Mouse (Mus musculus): Measurements from ENCODE around the gene Yy1. TPM values are rescaled to one million over a fixed set of nuclear protein-coding genes. Genes with fewer than 3 reads are reported as not detected.
"Not testable (repeated sequence)": the region's sequence is repeated elsewhere in the genome, so short reads cannot be mapped to it uniquely, and the experiment has no call there.

Gene Yy1
- polyA plus RNA-seq, 1 experiment from 2014 or later = 19.0 TPM

DNA sequence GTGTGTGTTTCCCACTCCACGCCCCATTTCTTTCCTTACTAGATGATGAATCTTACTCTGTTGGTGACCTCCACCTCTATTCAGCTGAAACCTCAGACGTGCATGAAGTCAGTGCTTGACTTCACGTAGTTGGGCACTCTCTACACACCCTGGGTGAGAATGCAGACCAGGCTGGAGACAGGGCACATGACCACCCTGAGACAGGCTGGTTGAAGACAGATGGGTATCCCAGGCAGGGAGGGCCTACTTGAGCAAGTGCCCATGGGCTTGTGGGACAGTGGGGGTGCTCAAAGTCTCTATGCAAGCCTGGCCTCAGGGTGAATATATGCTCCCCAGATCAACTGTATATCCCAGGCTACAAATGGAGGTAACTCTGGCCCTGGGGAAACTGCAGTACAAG, 41.6 kb downstream of the Yy1 start:
- WGBS = 89% methylated on average over 3 of the region's 3 CpGs

DNA sequence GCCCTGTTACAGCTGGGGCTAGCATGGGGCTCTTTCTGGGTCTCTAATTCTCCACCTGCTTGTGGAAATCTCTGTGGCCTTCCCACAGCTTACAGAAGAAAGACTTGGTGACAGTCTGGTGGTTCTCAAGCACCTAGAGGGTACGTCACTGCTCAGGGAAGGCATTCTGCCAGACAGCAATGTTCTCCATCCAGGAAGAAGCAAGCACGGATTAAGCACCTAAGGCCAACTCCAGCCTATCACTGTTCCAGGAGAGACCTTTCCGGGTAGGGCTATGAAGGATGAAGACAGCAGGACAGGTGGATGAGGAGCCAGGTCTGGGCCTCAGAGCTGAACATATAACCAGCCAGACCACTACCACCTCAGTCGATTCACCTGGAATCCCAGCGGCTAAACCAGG, 42.0 kb downstream of the Yy1 start:
- H3K27ac ChIP-seq = peak overlapping the region; percentile 88; the same call in 1 of the 2 replicates
- H3K36me3 ChIP-seq = peaks cover 47% of the 10 kb centered on the region
- no peaks in the 10 kb centered on the region for H3K9me3 ChIP-seq (replicated peaks)
- 0 out of 2 replicates have a peak, but pooled peaks cover 9% of the 10 kb centered on the region for H3K27me3 ChIP-seq (ENCODE audit: low read depth, poor library complexity, severe bottlenecking)
- peak overlapping the region; percentile 79 for H3K4me3 ChIP-seq
- DNase-seq (ENCODE audit: low spot score) = no peak
- 43% methylated on average over 5 of the region's 5 CpGs for WGBS
- peaks cover 49% of the 10 kb centered on the region for H3K4me1 ChIP-seq

More for the DNA sequence above, 41.6 kb downstream of the Yy1 start:
- no peak for DNase-seq (ENCODE audit: low spot score)
- peaks cover 44% of the 10 kb centered on the region for H3K36me3 ChIP-seq
- H3K4me1 ChIP-seq = peaks cover 49% of the 10 kb centered on the region
- H3K27ac ChIP-seq = no peak overlapping the region
- H3K4me3 ChIP-seq = peak overlapping the region; percentile 79
- 0 out of 2 replicates have a peak, but pooled peaks cover 9% of the 10 kb centered on the region for H3K27me3 ChIP-seq (ENCODE audit: low read depth, poor library complexity, severe bottlenecking)
- no peaks in the 10 kb centered on the region for H3K9me3 ChIP-seq (replicated peaks)

DNA sequence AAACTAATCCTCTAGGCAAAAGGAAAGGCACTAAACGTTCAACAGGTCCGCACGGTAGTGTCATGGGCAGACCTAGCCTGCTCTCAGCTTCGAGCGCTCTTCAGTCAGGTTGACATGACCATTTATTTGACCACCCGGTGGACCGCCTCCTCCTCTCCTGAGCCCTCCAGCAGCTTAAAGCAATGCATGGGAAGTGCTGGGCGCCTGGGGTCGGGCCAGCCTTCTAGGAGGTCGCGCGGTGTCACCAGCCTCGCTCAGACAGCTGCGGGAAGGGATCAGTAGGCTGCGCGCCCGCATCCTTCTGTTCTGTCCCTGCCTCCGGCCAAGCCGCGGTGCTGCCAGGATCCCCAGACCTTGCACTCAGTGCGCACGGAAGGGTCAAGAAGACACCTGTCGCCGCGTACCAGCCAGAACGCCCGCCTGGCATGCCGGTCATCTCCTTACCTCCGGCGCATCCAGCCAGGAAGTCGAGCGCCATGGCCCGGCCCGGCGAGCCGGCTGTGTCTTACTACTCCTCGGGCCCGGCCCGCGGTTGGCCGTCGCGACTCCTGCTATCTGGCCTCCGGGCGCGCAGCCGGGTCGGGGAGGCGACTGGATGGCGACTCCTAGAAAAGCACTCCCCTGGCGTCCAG, 42.6 kb downstream of the Yy1 start:
- peaks cover 49% of the 10 kb centered on the region for H3K4me1 ChIP-seq
- H3K4me3 ChIP-seq = peak overlapping the region; percentile 79
- H3K9me3 ChIP-seq (replicated peaks) = no peaks in the 10 kb centered on the region
- DNase-seq (ENCODE audit: low spot score) = no peak
- H3K27ac ChIP-seq = peak overlapping the region; percentile 88
- under 1% methylated on average over 51 of the region's 51 CpGs for WGBS
- H3K36me3 ChIP-seq = peaks cover 50% of the 10 kb centered on the region
- 0 out of 2 replicates have a peak, but pooled peaks cover 9% of the 10 kb centered on the region for H3K27me3 ChIP-seq (ENCODE audit: low read depth, poor library complexity, severe bottlenecking)

- Histone ChIP-seq H3K27me3 (ENCODE audit: low read depth, poor library complexity, severe bottlenecking) (0 out of 2 replicates have a peak, but pooled peaks cover 9% of the 10 kb centered on the region), H3K9me3 (replicated peaks) (no peaks in the 10 kb centered on the region), H3K36me3 (peaks cover 49% of the 10 kb centered on the region), H3K27ac (peak within 1 kb of the TSS; percentile 88), H3K4me3 (peak within 1 kb of the TSS; percentile 79), H3K4me1 (peaks cover 49% of the 10 kb centered on the region)
- under 1% methylated on average over 53 of the region's 53 CpGs for WGBS
- DNase-seq (ENCODE audit: low spot score) = peak; percentile 96
Measured at GRCm38 (mm10) chr12:108835840-108836409, 43.2 kb downstream of the Yy1 start, which contains the start of the genes Slc25a29 and Slc25a47. TSS of gene Slc25a29 (minus strand) at chr12:108835883. TSS of gene Slc25a47 (plus strand) at chr12:108836046.

GRCm38 (mm10) chr12:108836722-108837121, 43.9 kb downstream of the Yy1 start:
- Histone ChIP-seq H3K4me3 (peak overlapping the region; percentile 79), H3K27me3 (ENCODE audit: low read depth, poor library complexity, severe bottlenecking) (0 out of 2 replicates have a peak, but pooled peaks cover 9% of the 10 kb centered on the region), H3K36me3 (peaks cover 56% of the 10 kb centered on the region), H3K4me1 (peaks cover 47% of the 10 kb centered on the region), H3K27ac (peak overlapping the region; percentile 88), H3K9me3 (replicated peaks) (no peaks in the 10 kb centered on the region)
- 68% methylated on average over 7 of the region's 7 CpGs for WGBS
- DNase-seq (ENCODE audit: low spot score) = peak; percentile 42

DNA sequence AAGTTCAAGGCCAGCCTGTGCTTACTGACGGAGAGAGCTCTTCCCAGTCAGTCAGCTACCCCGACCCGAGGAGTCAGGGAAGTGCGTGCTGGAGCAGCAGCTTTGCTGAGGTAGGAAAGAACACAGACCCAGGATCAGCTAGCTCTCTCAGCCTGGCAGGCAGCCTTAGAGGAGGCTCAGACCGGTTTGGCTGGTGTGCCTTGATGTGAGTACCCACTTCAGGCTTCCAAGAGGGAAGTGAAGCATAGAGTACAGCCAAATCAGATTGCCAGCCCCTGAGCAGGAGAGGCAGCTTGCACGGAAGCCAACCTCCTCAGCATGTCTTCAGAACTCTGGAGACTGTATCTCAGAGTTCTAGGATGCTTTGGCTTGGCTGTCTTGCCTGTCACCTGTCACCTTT, 48.4 kb downstream of the Yy1 start:
- Histone ChIP-seq H3K27ac (no peak overlapping the region), H3K27me3 (ENCODE audit: low read depth, poor library complexity, severe bottlenecking) (no peaks in the 10 kb centered on the region), H3K36me3 (peaks cover 82% of the 10 kb centered on the region), H3K9me3 (replicated peaks) (no peaks in the 10 kb centered on the region), H3K4me3 (no peak overlapping the region), H3K4me1 (peaks cover 22% of the 10 kb centered on the region)
- WGBS = 86% methylated on average over 6 of the region's 6 CpGs
- no peak for DNase-seq (ENCODE audit: low spot score)

DNA sequence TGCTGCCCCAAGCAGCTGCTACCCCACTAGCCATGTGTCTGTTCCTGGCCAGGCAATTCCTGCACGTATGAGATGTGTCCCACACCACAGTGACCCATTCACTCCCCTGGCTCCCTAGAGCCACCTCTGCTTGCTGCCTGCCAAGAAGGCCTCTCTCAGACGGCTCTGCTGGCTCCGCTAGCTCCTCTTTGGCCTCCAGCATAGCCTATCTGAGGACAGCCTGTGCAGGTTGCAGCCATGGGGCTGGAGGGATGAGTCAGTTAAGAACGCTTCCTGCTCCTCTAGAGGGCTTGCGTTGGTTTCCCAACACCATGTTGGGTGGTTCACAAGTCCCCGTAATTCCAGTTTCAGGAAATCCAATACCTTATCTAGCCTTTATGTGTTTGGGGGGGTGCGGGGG, 49.9 kb downstream of the Yy1 start:
- Histone ChIP-seq H3K36me3 (peaks cover 88% of the 10 kb centered on the region), H3K27ac (no peak overlapping the region), H3K9me3 (replicated peaks) (no peaks in the 10 kb centered on the region), H3K4me1 (peaks cover 8% of the 10 kb centered on the region), H3K4me3 (no peak overlapping the region), H3K27me3 (ENCODE audit: low read depth, poor library complexity, severe bottlenecking) (no peaks in the 10 kb centered on the region)
- 93% methylated on average over 7 of the region's 7 CpGs for WGBS
- no peak for DNase-seq (ENCODE audit: low spot score)

DNA sequence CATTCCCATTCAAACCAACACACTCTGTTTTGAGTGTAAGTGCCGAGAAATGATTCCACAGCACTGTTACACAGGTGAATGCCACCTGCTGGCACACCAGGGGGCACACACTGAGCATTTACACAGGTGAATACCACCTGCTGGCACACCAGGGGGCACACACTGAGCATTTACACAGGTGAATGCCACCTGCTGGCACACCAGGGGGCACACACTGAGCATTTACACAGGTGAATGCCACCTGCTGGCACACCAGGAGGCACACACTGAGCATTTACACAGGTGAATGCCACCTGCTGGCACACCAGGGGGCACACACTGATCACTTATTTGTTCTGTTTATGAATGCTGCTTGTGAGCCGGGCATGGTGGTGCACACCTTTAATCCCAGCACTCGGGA, 55.3 kb downstream of the Yy1 start:
- not testable (repeated sequence) for H3K4me3 ChIP-seq; H3K27me3 ChIP-seq (ENCODE audit: low read depth, poor library complexity, severe bottlenecking); DNase-seq (ENCODE audit: low spot score); H3K9me3 ChIP-seq (replicated peaks); H3K27ac ChIP-seq; H3K4me1 ChIP-seq
- H3K36me3 ChIP-seq = peaks cover 53% of the 10 kb centered on the region
- WGBS = 94% methylated on average over 3 of the region's 3 CpGs

GRCm38 (mm10) chr12:108849488-108850022, 56.8 kb downstream of the Yy1 start:
- Histone ChIP-seq H3K4me1 (0 out of 2 replicates have a peak, but pooled peaks cover 7% of the 10 kb centered on the region), H3K9me3 (replicated peaks) (no peaks in the 10 kb centered on the region), H3K36me3 (peaks cover 39% of the 10 kb centered on the region), H3K27ac (no peak overlapping the region), H3K27me3 (ENCODE audit: low read depth, poor library complexity, severe bottlenecking) (no peaks in the 10 kb centered on the region), H3K4me3 (no peak overlapping the region)
- no peak for DNase-seq (ENCODE audit: low spot score)
- WGBS = 90% methylated on average over 4 of the region's 4 CpGs

DNA sequence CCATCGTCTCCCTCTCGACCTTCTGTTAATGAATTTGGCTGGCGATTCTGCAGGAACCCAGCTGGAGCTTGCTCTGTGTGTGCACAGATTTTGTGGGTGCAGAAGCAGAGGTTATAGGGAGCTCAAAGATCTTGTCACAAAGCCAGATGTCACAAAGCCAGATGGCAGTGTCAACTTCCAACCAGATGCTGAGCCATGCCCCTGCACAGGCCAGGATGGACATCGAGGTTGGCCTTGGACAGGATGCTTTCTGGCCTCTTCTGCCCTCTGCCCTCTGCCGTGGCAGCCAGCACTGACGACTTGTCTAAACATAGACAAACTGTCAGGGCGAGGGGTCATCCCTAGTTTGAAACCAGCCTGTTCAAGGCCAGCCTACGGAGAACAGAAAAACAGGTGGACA, 57.4 kb downstream of the Yy1 start:
- 61% methylated on average over 8 of the region's 8 CpGs for WGBS
- H3K27ac ChIP-seq = no peak overlapping the region
- H3K9me3 ChIP-seq (replicated peaks) = no peaks in the 10 kb centered on the region
- DNase-seq (ENCODE audit: low spot score) = no peak
- no peak overlapping the region for H3K4me3 ChIP-seq
- H3K36me3 ChIP-seq = peaks cover 34% of the 10 kb centered on the region
- 0 out of 2 replicates have a peak, but pooled peaks cover 7% of the 10 kb centered on the region for H3K4me1 ChIP-seq
- no peaks in the 10 kb centered on the region for H3K27me3 ChIP-seq (ENCODE audit: low read depth, poor library complexity, severe bottlenecking)

GRCm38 (mm10) chr12:108850886-108851285, 58.1 kb downstream of the Yy1 start:
- no peak overlapping the region for H3K27ac ChIP-seq
- H3K9me3 ChIP-seq (replicated peaks) = no peaks in the 10 kb centered on the region
- H3K4me3 ChIP-seq = no peak overlapping the region
- 0 out of 2 replicates have a peak, but pooled peaks cover 7% of the 10 kb centered on the region for H3K4me1 ChIP-seq
- H3K27me3 ChIP-seq (ENCODE audit: low read depth, poor library complexity, severe bottlenecking) = no peaks in the 10 kb centered on the region
- H3K36me3 ChIP-seq = peaks cover 32% of the 10 kb centered on the region
- DNase-seq (ENCODE audit: low spot score) = no peak
- 88% methylated on average over 8 of the region's 8 CpGs for WGBS

GRCm38 (mm10) chr12:108852822-108853221, 60.0 kb downstream of the Yy1 start:
- WGBS = 85% methylated on average over 8 of the region's 8 CpGs
- DNase-seq (ENCODE audit: low spot score) = no peak
- Histone ChIP-seq H3K4me1 (0 out of 2 replicates have a peak, but pooled peaks cover 7% of the 10 kb centered on the region), H3K9me3 (replicated peaks) (no peaks in the 10 kb centered on the region), H3K4me3 (no peak overlapping the region), H3K27ac (no peak overlapping the region), H3K36me3 (peaks cover 17% of the 10 kb centered on the region), H3K27me3 (ENCODE audit: low read depth, poor library complexity, severe bottlenecking) (no peaks in the 10 kb centered on the region)

DNA sequence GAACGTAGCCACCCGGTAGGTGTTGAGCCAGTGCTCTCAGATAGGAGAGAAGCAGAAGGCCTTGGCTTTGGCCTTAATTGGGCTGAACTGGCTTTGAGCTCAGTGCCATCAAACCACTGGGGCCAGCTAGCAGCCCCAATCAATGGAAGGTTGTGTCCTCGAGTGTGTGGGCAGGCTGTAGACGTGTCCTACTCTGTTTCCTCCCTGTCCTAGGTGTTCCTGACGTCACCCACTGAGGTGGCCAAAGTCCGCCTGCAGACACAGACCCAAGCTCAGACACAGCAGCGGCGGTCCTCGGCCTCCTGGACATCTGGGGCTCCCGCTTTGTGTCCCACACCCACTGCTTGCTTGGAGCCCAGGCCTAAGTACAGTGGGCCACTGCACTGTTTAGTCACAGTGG, 62.3 kb downstream of the Yy1 start:
- H3K27me3 ChIP-seq (ENCODE audit: low read depth, poor library complexity, severe bottlenecking) = no peaks in the 10 kb centered on the region
- H3K4me3 ChIP-seq = no peak overlapping the region
- no peak for DNase-seq (ENCODE audit: low spot score)
- H3K4me1 ChIP-seq = 0 out of 2 replicates have a peak, but pooled peaks cover 7% of the 10 kb centered on the region
- H3K36me3 ChIP-seq = peaks cover 25% of the 10 kb centered on the region
- WGBS = 85% methylated on average over 10 of the region's 10 CpGs
- H3K27ac ChIP-seq = no peak overlapping the region
- H3K9me3 ChIP-seq (replicated peaks) = no peaks in the 10 kb centered on the region

Measured in limb, embryonic 10.5 days (tissue).